Mouse (Mus musculus) forebrain, embryonic 15.5 days (tissue): ENCODE data around the gene Plxdc2. TPM values are rescaled to one million over a fixed set of nuclear protein-coding genes. Genes with fewer than 3 reads are reported as not detected.
A peak's percentile ranks its signal among the peaks of the same experiment; 100 is the strongest.

Experiments used
- ATAC-seq: fragments of 200-750 bp; cut with Nextera tagmentation; replicated peaks from 2 replicates; pipeline ENCODE4 v1.8.0; 2017; ENCODE audit warnings: mild to moderate bottlenecking, moderate TSS enrichment, moderate library complexity
- H3K27ac ChIP-seq: fragments of 300-500 bp; sonication (generic); replicated peaks from 2 replicates; pipeline ENCODE4 v1.5.1; 2015; ENCODE audit warnings: mild to moderate bottlenecking, inconsistent platforms
- H3K27me3 ChIP-seq: fragments of 300-500 bp; sonication (generic); 2 replicates; pipeline ENCODE4 v1.6.1; 2015; ENCODE audit warnings: inconsistent platforms
- H3K36me3 ChIP-seq: fragments of 300-500 bp; sonication (generic); 2 replicates; pipeline ENCODE4 v1.6.1; 2015; ENCODE audit warnings: mild to moderate bottlenecking, inconsistent platforms
- H3K4me1 ChIP-seq: fragments of 300-500 bp; sonication (generic); 2 replicates; pipeline ENCODE4 v1.6.1; 2015; ENCODE audit warnings: inconsistent platforms
- H3K4me2 ChIP-seq: fragments of 300-500 bp; sonication (generic); replicated peaks from 2 replicates; pipeline ENCODE4 v1.6.1; 2015; ENCODE audit warnings: mild to moderate bottlenecking, inconsistent platforms
- H3K4me3 ChIP-seq: fragments of 300-500 bp; sonication (generic); 2 replicates; pipeline ENCODE4 v1.5.1; 2015; ENCODE audit warnings: mild to moderate bottlenecking, inconsistent platforms
- H3K9ac ChIP-seq: fragments of 300-500 bp; sonication (generic); replicated peaks from 2 replicates; pipeline ENCODE4 v1.6.1; 2015; ENCODE audit warnings: mild to moderate bottlenecking, inconsistent platforms
- H3K9me3 ChIP-seq: fragments of 300-500 bp; sonication (generic); 2 replicates; pipeline ENCODE4 v1.6.1; 2016; ENCODE audit warnings: inconsistent platforms
- WGBS: fragments of 180-500 bp; shearing (Covaris S2); methylation state at CpG from one replicate; pipeline ENCODE4 v1.1.7; 2015; ENCODE audit warnings: mixed read lengths; 5-methylcytosine and 5-hydroxymethylcytosine counted together
- polyA plus RNA-seq: library from polyadenylated mRNA; unstranded; fragments of >200 nt; fragmentation: Nextera tagmentation; extraction: Ambion mirVana; gene quantifications from 2 replicates; pipeline ENCODE4 v1.2.1, GENCODE M21; 2015

The Plxdc2 gene
- polyA plus RNA-seq, 1 experiment from 2014 or later = 12.8 TPM

DNA sequence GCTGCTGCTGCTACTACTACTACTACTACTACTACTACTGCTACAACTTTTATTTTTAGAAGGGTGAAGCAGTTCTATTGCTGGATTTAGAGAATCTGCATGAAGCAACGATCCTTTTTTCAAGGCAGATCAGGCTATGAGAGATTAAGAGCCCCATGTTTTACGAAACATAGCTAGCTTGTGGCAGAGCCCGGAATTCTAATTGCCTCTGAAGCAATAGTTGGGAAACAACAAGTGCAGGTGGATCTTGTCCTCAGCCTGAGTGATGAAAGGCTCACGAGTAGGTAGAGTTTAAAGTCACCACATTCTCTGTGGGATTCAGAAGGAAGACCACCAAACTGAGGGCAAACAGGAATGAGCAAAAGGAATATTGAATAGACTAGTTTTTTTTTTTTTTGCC, 91.8 kb downstream of the Plxdc2 start:
- H3K4me2 ChIP-seq = no peak overlapping the region
- no peak for ATAC-seq
- no peak overlapping the region for H3K4me3 ChIP-seq
- H3K27me3 ChIP-seq = no peaks in the 10 kb centered on the region
- H3K4me1 ChIP-seq = 0 out of 2 replicates have a peak, but pooled peaks cover 7% of the 10 kb centered on the region
- H3K9me3 ChIP-seq = no peaks in the 10 kb centered on the region
- no peak overlapping the region for H3K9ac ChIP-seq
- H3K27ac ChIP-seq = no peak overlapping the region
- no peaks in the 10 kb centered on the region for H3K36me3 ChIP-seq
- 81% methylated on average over 4 of the region's 4 CpGs for WGBS

DNA sequence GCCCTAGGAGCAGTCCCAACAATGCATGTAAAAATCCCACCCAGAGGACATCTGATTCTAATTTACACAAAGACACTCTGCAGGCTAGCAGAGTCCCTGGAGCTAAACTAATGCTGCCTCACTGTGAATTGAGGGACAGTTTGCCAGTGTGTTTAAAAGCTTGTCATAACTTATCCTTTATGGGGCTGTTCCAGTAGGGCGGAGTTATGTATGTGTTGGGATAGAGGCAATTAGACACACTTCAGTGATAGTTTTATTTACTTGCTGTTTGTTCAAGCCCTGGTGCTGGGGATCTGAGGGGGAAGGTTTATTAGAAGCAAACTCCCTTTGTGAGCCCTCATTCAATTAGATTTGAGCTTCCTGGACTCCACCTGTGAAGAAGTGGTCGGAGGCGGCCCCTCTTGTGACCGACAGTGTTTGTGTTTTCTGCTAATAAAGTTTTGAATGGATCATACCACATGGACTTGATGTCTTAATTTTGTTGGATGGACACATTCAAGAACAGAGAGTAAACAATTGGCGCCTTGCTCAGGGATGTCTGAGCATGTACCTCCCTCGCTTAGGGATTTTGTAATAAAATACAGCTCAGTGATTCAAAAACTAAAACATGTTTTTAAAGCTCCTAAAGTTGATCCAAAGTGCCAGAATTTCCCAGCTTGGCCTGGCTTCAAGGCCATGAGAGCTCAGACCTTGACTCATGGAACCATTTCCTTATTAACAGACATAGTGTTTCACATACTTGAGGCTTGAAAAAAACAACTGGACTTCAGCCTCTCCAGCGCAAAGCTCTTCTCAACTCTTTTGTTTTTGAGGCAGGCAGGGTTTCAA, 94.9 kb downstream of the Plxdc2 start:
- H3K4me1 ChIP-seq = 0 out of 2 replicates have a peak, but pooled peaks cover 7% of the 10 kb centered on the region
- no peak overlapping the region for H3K9ac ChIP-seq
- 20% methylated on average over 7 of the region's 7 CpGs for WGBS
- H3K9me3 ChIP-seq = no peaks in the 10 kb centered on the region
- peak; percentile 62 for ATAC-seq
- H3K27ac ChIP-seq = no peak overlapping the region
- no peak overlapping the region for H3K4me2 ChIP-seq
- H3K36me3 ChIP-seq = no peaks in the 10 kb centered on the region
- no peaks in the 10 kb centered on the region for H3K27me3 ChIP-seq
- no peak overlapping the region for H3K4me3 ChIP-seq

DNA sequence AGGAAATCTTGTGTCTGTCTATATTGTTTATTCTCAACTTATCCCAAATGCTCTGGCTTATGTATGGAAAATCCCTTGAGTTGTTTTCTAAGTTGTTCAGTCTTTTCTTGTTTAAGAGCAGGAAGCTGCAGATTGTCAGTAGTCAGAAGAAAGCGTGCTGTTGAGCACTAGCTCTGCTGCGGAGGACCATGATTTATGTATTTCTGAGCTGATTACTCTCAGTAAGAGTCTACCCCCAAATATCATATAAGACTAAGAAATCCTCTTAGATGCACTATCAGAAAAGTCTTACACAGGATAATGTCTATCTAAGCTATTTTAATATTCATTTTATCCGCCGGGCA, 95.5 kb downstream of the Plxdc2 start:
- Histone ChIP-seq H3K36me3 (no peaks in the 10 kb centered on the region), H3K4me3 (no peak overlapping the region), H3K27ac (no peak overlapping the region), H3K4me2 (no peak overlapping the region), H3K9me3 (no peaks in the 10 kb centered on the region), H3K27me3 (no peaks in the 10 kb centered on the region), H3K4me1 (0 out of 2 replicates have a peak, but pooled peaks cover 7% of the 10 kb centered on the region), H3K9ac (no peak overlapping the region)
- no peak for ATAC-seq
- 90% methylated on average over 4 of the region's 4 CpGs for WGBS

DNA sequence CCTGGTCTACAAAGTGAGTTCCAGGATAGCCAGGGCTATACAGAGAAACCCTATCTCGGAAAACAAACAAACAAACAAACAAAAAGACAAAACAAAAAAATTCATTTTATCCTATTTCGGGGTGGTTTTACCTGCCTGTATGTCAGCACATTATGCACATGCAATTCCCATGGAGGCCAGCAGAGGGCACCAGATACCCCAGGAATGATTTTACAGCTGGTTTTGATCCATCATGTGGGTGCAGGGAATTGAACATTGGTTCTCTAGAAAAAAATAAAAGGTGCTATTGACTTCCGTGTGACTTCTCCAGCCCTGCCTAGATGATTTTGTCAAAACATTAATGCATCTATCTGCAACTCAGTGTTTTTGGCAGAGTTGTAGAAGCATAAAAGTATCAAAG, 96.0 kb downstream of the Plxdc2 start:
- ATAC-seq = no peak
- Histone ChIP-seq H3K9me3 (no peaks in the 10 kb centered on the region), H3K27ac (no peak overlapping the region), H3K4me1 (0 out of 2 replicates have a peak, but pooled peaks cover 7% of the 10 kb centered on the region), H3K4me3 (no peak overlapping the region), H3K4me2 (no peak overlapping the region), H3K27me3 (no peaks in the 10 kb centered on the region), H3K9ac (no peak overlapping the region), H3K36me3 (no peaks in the 10 kb centered on the region)
- 94% methylated on average over 3 of the region's 3 CpGs for WGBS

DNA sequence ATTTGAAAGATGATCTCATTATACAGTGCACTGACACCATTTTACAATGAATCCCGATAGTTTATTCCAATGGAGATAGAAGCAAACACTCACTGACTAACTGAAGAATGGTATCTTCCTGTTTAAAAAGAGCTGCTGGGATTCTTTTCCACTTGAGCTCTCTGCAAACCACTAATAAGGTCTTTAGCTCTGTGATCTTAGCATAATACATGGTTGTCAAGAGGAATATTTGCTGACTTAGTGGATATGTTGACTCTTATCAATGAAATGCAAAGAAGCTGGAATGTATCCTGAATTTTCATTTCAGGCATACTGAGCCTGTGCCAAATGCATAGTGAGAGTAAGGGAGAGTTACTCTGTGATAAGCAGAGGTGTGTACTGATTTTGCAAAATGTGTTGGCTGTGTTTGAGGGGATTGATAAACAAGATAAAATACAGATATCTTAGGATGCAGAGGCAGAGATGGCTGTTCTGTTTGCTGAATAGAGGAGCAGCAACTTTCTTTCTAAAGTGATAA, 100.2 kb downstream of the Plxdc2 start:
- Histone ChIP-seq H3K27me3 (no peaks in the 10 kb centered on the region), H3K9me3 (no peaks in the 10 kb centered on the region), H3K4me2 (no peak overlapping the region), H3K27ac (no peak overlapping the region), H3K36me3 (no peaks in the 10 kb centered on the region), H3K9ac (no peak overlapping the region), H3K4me3 (no peak overlapping the region), H3K4me1 (peaks cover 4% of the 10 kb centered on the region; the same call in 1 of the 2 replicates)
- no peak for ATAC-seq
- WGBS = 85% methylated on average over 1 of the region's 1 CpGs

DNA sequence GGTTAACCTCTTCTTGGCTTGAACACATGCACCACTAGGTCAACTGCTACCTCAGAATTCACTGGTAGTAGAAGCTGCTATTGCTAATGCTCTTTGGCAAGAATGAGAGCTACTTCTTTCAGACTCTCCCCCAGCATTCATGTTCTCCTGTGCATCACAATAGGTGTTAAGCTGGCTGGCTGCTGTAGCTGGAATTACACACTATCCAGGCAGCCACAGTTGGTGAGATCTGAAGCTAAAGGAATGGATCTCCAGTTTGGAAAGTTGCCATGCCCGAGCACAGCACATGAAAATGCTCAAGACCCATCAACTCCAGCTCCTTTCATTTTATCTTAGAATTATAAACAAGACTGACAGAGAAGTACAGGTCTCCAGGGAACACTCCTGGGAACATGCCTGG, 103.4 kb downstream of the Plxdc2 start:
- no peak overlapping the region for H3K27ac ChIP-seq
- H3K9ac ChIP-seq = no peak overlapping the region
- H3K4me3 ChIP-seq = no peak overlapping the region
- 41% methylated on average over 1 of the region's 1 CpGs for WGBS
- no peak for ATAC-seq
- no peaks in the 10 kb centered on the region for H3K36me3 ChIP-seq
- no peaks in the 10 kb centered on the region for H3K9me3 ChIP-seq
- H3K4me2 ChIP-seq = no peak overlapping the region
- H3K4me1 ChIP-seq = peaks cover 3% of the 10 kb centered on the region; the same call in 1 of the 2 replicates
- no peaks in the 10 kb centered on the region for H3K27me3 ChIP-seq

DNA sequence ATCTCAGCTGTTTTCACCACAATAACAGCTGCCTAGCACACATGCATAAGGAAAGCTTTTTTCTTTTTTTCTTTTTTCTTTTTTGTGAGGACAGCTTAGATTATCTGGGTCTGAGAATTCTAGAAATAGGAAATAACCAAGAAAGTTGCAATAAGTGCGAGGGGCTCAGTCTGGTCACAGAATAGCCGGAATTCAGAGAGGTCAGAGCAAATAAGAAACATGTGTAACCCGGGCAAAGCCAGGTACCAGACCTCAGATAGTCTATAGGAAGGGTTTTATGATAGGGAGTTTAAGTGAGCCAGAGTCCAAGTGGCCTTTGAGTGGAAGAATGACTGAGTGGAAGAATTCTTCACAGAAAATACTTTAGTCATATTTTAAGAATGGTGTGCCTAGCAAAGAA, 114.0 kb downstream of the Plxdc2 start:
- Histone ChIP-seq H3K27ac (no peak overlapping the region), H3K4me2 (no peak overlapping the region), H3K9ac (no peak overlapping the region), H3K4me3 (no peak overlapping the region), H3K36me3 (no peaks in the 10 kb centered on the region), H3K4me1 (no peaks in the 10 kb centered on the region), H3K9me3 (no peaks in the 10 kb centered on the region), H3K27me3 (no peaks in the 10 kb centered on the region)
- no peak for ATAC-seq
- 92% methylated on average over 3 of the region's 3 CpGs for WGBS

DNA sequence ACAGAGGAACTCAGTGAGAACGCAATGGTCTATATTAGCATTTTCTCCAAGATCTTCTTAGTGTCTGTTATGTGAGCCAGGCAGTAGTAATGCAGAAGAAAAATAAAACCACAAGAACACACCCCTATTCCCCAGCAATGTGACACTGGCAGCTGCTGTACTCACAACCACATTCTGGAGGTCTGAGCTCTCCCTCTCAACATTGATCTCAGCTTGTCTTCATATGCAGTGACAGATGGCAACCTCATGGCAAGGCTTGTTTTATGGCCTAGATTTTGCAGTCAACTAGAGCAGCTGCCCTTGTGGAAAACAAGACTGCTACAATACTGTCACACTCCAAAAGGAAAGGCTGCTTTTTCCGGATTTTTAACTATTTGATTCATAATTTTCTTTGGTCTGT, 127.8 kb downstream of the Plxdc2 start:
- WGBS = 90% methylated on average over 2 of the region's 2 CpGs
- Histone ChIP-seq H3K27ac (no peak overlapping the region), H3K4me2 (no peak overlapping the region), H3K4me1 (no peaks in the 10 kb centered on the region), H3K9me3 (no peaks in the 10 kb centered on the region), H3K27me3 (no peaks in the 10 kb centered on the region), H3K4me3 (no peak overlapping the region), H3K9ac (no peak overlapping the region), H3K36me3 (no peaks in the 10 kb centered on the region)
- ATAC-seq = peak; percentile 41; the same call in 1 of the 2 replicates

DNA sequence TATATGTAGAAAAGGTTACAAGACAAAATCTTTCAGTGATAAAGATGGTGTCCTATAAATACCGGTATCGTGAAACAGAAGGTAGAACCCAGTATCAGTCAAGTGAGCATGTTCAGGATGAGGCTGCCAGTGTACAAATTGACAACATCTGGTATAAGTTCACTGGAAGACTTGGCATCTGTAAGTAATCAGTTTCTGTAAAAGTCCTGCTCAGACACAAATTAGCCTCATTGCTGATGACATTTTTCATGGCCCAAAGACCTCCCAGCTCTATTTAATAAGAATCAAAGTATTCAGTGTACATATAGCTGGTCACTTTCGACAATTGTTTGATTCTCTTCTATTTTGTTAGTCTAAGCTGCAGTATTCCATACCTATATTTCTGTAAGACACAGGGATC, 129.9 kb downstream of the Plxdc2 start:
- 94% methylated on average over 3 of the region's 3 CpGs for WGBS
- Histone ChIP-seq H3K36me3 (no peaks in the 10 kb centered on the region), H3K4me1 (no peaks in the 10 kb centered on the region), H3K27ac (no peak overlapping the region), H3K9ac (no peak overlapping the region), H3K4me2 (no peak overlapping the region), H3K4me3 (no peak overlapping the region), H3K9me3 (no peaks in the 10 kb centered on the region), H3K27me3 (no peaks in the 10 kb centered on the region)
- ATAC-seq = no peak

DNA sequence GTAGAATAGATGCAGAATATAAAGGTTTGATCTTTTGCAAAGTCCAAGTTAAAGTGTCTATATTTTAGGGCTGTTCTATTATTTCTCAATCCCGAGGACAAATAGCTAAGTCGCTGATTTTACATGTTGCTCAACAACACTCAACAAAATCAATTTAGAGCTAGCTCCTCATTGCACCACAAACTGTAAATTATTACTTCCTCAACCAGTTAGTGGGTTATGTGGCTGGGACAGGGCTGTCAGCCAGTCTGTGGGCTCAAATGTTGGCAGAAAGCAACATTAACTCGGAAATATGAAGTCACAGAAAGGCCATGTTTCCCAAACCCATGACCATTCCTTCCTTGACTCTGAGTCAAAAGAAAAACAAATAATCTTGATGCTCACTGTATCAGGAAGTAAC, 135.1 kb downstream of the Plxdc2 start:
- no peak overlapping the region for H3K4me2 ChIP-seq
- ATAC-seq = no peak
- no peak overlapping the region for H3K9ac ChIP-seq
- H3K36me3 ChIP-seq = no peaks in the 10 kb centered on the region
- H3K9me3 ChIP-seq = no peaks in the 10 kb centered on the region
- no peaks in the 10 kb centered on the region for H3K27me3 ChIP-seq
- H3K4me1 ChIP-seq = no peaks in the 10 kb centered on the region
- no peak overlapping the region for H3K4me3 ChIP-seq
- H3K27ac ChIP-seq = no peak overlapping the region
- WGBS = 82% methylated on average over 3 of the region's 3 CpGs

DNA sequence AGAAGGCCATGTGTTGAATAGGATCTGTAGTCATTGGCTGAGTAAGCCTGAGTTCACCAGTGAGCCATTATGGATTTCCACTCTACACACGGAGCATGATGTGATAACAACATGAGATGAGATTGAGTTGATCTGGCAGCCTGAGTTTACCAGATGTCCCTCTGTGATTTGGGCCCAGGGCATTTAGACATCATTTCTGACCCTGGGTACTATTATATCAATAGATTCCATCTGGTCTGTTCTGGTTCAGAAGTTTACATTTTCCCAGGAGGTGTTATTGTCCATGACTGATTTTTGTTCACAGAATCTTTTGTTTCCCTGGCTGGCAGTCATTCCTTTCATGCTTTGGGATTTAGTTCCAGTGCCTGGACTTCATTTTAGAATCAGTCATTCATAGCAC, 146.7 kb downstream of the Plxdc2 start:
- no peak for ATAC-seq
- no peak overlapping the region for H3K4me3 ChIP-seq
- H3K4me2 ChIP-seq = no peak overlapping the region
- H3K36me3 ChIP-seq = no peaks in the 10 kb centered on the region
- H3K9ac ChIP-seq = no peak overlapping the region
- H3K9me3 ChIP-seq = no peaks in the 10 kb centered on the region
- 46% methylated on average over 1 of the region's 1 CpGs for WGBS
- H3K4me1 ChIP-seq = no peaks in the 10 kb centered on the region
- H3K27ac ChIP-seq = no peak overlapping the region
- no peaks in the 10 kb centered on the region for H3K27me3 ChIP-seq

DNA sequence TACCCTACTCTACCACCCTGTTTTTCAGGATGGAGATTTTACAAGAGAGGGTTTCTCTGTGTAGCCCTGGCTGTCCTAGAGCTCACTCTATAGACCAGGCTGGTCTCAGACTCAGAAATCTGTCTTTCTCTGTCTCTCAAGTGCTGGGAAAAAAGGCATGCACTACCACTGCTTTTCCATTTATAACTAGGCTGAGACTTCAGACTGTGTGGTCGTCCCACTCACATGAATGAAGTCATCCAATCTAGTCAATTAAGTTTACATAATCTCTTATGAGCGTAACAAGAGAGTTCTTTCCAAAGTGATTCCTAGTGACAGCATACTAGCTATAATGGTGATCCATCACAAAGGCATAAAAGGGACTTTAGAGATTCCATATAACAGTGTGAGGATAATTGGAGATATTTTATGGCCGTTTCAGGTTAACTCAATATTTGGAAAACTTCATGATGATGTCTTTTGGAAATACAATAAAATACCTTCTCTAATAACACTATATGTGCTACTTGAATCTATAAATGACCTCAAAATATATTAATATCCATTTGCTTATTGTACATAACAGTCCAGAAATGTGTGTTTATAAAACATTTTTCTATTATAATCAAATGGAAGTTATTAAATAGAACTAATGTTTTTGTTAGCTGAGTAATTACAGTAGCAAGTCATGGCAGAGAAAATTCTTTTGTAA, 151.6 kb downstream of the Plxdc2 start:
- WGBS = 53% methylated on average over 3 of the region's 3 CpGs
- H3K27ac ChIP-seq = no peak overlapping the region
- no peak overlapping the region for H3K4me2 ChIP-seq
- no peaks in the 10 kb centered on the region for H3K36me3 ChIP-seq
- H3K9ac ChIP-seq = no peak overlapping the region
- no peak for ATAC-seq
- no peak overlapping the region for H3K4me3 ChIP-seq
- H3K9me3 ChIP-seq = no peaks in the 10 kb centered on the region
- no peaks in the 10 kb centered on the region for H3K27me3 ChIP-seq
- no peaks in the 10 kb centered on the region for H3K4me1 ChIP-seq
